Mouse (Mus musculus) right cerebral cortex, postnatal 4 days (tissue): ENCODE data around the gene Dchs2.

ENCODE experiments used
- DNase-seq: peaks from one replicate; pipeline ENCODE4 v3.0.0-alpha.2; 2022

The Dchs2 gene

DNA sequence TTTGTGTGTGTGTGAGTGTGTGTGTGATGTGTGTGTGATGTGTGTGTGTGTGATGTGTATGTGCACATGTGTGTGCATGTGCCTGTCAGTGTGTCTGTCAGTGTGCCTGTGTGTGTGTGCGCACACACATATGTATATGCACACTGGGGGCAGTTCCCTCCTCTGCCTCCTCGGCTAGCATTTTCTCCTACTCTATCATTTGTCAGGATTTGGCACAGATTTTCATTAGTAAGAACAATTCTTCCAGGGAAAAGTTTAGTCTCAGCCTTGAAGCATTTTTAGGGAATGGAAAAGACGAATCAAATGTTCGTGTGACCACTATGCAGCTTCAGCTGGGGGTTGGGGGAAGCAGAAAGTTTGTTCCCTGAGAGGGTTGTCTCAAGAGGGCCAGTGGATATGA, 28.4 kb downstream of the Dchs2 start:
- no peak for DNase-seq

DNA sequence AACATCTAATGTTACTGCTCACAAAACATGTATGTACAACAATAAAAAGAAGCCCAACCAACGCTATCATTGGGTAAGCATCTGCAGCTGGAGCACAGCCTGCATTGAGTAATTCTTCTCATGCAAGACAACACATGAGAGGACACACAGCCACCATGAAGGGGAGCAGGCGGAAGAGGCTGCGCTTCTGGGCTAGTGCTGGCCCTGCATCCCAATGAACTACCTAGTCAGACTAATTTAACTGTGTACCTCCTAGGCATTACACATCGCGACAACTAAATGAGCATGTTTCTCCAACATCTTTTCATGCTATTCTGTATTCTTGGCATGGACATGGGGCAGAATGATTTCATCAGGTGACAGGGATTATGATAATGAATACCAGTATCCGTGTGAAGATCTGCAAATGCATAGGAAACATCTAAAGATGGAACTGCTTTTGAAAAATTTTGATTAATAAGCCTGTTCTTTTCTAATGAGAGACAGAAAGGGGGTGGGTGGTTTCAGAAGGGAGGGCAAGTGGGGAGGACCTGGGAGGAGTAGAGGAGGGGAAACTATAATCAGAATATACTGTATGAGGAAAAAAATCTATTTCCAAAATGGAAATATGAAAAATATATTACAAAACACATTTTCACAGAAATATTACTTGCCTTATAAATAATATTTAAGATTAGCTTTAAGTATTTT, 33.9 kb downstream of the Dchs2 start:
- no peak for DNase-seq

DNA sequence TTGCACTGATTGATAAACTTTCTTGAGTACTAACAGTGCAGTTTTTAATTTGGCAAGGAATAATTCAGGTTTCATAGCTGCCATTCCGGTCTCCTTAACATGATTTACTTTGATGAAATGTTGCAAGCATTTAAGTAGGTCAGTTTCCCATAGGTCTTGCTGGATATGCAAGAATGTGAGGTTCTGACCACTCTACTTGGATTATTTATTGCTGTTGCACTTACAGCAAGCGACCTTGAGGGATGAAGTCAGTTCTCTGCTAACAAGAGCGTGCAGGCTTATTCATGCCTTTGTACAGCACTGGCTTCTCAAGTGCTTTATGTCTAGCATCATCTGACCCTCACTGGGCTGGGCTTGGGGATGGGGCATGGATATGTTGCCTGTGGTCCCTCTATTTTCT, 35.9 kb downstream of the Dchs2 start:
- DNase-seq, result no peak

DNA sequence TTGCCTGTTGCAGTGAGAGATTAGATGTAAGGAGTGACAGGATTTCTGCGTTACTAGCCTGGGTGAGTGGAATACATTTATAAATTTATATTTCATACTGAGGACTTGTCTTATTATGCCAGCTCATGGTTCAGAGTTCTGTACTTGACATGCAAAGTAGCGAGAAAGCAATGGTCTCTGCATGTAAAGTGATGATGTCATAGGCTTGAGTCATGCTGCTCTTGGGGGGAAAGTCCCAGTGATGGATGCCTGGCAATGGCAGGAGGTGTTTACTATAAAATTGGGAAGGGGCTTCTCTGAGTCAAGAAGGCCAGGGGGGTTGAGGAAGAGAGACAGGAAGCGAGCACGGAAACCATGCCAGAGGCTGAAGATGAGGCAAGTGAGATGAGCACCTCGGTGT, 57.8 kb downstream of the Dchs2 start:
- DNase-seq, result no peak

DNA sequence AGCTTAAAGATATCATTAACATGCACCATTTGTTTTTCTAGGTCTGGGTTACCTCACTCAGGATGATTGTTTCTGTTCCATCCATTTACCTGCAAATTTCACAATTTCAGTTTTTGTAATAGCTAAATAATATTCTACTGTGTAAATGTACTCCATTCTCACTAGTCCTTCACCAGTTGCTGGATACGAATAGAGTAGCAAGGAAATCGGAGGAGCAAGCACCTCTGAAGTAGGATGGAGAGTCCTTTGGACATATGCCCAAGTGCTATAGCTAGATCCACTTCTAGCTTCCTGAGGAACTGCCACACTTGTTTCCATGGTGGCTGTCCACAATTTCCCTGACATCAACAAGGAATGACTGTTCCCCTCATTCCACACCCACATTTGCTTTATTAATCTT, 63.5 kb downstream of the Dchs2 start:
- DNase-seq, result no peak

DNA sequence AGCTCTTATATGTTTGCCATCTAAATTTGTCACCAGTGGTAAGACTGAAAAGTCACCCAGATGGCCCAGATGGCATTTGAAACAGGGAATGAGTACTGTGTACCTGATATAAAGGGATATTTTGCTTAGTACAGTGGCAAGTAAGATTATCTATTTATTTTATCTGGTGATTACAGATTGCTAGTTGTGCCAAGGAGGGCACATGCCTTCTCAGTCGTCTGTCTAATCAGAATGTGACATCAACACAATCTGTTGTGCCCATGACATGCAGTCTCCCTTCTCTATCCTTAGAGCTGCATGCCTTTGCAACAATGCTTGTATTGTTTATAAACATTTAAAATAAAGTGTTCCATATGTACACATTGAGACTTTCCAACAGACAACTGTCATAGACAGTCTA, 64.7 kb downstream of the Dchs2 start:
- no peak for DNase-seq

DNA sequence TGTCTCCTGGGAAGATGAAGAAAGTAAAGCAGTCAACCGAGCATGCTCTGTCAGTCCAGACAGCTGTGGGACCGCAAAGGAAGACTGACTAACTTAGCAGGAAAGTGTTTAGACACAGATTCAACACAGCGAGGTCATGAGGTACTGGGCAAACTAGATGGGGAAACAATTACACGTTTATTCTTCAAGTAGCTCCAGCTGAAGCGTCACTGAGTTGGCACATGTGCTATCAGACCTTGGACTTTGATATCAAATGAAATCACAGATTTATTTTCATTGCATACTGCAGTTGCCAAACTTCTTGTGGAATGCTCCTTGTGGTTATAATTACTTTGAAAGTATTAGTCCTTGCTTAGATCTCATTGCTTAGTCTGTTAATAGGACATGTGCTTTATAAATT, 67.2 kb downstream of the Dchs2 start:
- no peak for DNase-seq

DNA sequence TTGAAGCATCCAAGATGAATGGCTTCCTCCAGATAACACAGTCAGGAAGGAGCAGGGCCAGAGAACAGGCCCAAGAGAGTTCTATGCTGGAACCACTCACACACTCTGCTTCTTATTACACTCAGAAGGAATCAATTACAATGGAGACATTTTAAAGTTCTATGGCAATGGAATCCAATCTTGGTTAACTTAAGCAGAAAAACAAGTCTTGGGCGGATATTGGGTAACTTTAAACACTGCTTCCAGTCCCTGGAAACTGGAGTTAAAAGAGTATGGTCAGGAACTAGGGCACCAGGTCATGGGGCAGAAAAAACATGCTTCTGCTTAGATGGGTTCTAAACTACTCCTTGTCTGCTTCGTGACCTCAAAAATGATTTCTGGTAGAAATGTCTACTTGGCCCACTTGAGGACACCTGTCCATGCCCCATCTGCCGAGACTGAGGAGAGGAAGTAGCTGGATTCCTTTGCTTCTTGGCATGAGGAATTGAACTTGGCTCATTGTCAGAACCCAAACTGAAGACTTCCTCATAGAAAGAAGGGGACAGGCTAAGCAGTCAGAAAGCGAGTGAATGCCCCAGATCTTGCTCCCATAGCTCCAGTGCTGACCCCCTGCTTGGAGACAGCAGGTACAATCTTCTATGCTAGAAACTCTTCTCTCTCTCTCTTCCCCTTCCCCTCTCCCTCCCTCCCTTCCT, 73.7 kb downstream of the Dchs2 start:
- DNase-seq, result no peak

DNA sequence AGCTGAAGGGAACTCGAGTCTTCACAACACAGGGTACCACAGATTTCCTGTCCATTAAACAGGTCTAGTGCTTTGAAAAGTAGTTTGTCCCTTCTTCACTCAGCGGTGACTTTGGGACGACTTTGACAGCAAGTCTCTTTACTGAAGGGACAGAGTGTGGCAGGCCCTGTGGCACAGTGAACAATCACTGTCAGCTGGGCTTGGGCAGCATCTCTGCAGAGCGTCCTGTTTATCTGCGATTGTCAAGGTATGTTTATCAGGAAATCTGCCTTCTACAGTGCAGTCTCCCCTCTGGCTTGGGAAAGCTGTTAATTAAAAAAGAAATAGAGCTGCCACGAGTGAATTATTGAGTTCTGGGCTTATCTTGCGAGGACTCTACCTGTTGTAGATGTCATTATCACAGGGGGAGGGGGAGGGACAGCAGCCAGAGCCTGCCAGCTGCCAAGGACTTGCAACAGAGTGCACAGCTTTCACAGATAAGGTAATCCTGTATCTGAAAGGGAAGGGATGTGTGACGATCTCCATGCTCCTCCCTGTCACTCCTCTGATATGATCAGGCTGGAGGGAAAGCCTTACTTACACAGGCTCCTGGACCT, 77.4 kb downstream of the Dchs2 start:
- no peak for DNase-seq

DNA sequence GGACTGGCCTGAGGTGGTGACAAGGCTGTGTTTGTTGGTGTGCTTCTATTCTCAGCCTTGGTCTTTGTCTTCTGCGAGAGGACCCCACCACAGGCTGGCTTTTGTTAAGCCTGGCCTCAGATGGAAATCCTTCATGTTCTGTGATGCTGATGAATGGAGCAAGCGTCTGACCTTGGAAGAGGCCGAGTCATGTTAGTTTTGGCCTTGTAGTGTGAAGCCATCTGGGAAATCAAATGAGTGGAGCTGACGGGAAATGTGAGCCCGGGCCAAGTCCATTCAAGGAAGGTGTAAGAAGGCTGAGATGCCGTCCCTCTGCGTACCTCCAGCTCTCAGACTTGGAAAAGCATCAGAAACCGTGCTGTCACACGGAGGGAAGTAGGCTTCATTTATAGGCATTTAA, 81.9 kb downstream of the Dchs2 start:
- DNase-seq, result no peak

DNA sequence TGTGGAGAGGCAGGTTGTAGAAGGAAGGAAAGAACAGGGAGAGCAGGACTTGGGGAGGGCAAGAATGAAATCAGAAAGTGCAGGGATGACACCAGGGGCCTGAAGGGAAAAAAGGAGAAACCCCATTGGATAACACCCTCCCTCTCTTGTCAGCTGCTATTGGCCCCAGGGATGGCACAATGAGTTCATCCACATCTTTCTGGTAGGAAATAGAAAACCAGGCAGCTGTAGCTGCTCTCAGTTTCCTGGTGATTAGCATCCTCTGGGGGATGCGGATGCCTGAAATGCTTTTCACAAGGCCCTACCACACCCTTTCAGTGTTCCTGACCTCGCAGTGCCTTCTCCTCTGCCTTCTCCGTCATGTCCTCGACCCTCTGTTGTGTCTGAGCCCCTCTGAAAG, 82.5 kb downstream of the Dchs2 start:
- no peak for DNase-seq

DNA sequence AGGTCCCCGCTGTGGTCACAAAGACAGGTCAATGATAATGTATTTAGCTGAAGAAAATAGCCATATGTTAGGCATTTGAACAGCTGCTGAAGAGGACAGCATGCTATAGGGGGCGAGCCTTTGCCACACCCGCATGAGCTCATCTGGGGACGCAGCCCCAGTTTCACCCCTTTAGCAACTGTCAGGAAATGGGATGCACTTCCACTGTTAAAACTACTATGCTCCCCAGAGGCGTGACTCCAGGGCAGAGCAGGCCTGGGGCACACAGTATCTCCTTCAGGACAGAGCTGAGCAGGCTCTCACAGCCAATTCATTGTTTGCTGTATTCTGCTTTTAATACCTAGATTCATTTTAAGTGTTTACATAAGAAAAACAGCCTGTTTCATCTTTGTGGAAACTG, 84.2 kb downstream of the Dchs2 start:
- DNase-seq, result no peak

DNA sequence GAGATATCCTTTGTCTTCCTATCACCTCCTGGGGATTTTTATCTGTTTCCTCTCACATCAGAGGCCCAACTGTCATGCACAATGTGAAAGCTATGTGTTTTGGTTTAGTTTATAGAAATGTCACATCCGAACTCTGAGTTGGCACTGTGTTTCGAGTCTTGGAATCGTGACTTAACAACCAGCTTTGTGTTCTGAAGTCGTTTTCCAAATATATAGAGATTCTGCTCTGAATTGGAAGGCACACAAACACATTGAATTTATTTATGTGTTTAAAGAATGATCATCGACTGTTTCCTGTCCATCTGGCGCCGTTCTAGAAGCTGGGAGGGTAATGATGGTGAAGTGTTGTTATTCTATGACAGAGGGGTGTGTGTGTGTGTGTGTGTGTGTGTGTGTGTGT, 84.8 kb downstream of the Dchs2 start:
- DNase-seq, result peak; percentile 32

DNA sequence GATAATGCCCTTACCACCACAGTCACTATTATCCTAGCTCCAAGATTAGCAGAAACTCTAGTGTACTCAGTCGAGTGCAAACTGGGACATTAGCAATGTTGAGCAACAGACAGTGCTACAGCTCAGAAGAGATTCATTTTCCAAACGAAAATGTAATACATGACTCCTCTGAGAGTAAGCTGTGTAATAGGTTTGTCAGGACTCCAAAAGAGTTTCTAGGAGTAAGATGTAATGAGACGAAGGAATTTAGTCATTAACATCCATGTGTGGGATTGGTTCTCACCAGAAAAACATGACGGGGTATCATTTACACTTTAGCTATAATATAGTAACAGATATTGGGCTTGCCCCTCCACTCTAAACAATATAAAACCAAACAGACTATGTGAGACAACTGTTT, 90.3 kb downstream of the Dchs2 start:
- DNase-seq, result no peak

DNA sequence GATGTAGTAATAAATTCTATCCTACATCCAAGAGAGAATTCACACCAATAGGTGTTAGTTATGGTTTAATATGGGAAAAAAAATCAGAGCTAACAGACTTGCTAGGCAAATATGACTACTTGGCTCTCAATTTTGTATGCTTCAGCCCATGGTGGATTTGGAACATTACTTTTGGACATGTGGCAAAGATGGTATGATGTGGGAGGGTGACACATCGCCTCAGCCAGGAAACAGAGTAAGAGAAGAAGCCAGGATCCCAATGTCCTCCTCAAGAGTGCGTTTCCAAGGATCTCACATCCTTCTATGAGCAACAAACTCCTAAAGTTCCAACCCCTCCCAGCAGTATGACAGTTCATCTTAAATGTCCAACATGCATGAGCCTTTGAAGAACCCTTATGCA, 92.4 kb downstream of the Dchs2 start:
- DNase-seq, result no peak

DNA sequence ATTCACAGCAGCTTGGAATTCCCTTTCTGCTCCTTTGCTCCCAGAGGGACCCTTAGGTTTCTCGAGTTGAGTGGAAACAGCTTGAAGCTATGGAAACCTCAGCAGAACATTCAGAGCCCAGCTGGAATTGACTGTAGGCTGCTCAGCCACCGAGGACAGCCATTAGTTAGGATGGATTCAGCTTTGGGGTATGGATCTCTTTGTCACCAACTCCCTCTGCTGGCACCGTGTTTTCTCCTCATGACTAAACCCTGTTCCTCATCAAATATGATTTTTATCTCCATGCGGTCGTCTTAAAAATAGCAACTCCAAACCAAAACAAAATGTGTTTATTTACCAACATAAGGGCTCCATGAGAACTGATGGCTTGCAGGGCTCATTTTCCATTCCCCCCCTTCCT, 94.4 kb downstream of the Dchs2 start:
- peak; percentile 14 for DNase-seq

DNA sequence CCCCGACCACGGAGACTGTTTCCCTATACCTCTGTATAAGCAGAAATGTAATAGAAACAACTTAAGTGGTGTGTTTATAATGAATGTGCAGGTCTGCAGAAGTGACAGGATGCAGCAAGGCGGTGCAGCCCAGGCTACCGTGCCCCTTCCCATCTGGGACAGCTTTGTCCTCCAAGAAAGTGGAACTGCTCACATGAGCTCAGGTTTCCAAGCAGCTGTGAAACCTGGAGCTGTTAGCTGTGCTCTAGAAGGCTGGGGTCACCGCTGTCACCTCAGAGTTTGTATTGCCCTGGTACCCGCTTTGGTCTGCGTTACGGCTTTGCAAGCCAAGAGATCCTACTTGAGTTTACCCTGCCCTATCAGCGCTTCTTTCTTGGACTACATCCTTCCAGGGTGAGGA, 100.6 kb downstream of the Dchs2 start:
- no peak for DNase-seq

DNA sequence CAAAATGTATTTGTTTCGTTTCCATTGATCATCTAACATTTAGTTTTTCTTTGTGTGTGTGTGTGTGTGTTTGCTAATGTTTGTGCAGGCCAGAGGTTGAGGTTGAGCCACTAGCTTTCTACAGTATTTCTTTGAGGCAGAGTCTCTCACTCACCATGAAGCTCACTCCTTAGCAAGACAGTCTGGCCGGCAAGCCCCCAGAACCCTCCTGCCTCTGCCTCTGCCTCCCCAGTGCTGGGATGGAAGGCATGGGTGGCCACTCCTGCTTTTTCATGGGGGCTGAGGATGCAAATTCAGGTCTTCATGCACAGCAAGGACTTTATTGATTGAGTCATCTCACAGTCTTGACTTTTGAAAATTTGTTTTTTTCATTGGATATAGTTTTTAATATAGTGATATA, 102.6 kb downstream of the Dchs2 start:
- DNase-seq, result no peak

DNA sequence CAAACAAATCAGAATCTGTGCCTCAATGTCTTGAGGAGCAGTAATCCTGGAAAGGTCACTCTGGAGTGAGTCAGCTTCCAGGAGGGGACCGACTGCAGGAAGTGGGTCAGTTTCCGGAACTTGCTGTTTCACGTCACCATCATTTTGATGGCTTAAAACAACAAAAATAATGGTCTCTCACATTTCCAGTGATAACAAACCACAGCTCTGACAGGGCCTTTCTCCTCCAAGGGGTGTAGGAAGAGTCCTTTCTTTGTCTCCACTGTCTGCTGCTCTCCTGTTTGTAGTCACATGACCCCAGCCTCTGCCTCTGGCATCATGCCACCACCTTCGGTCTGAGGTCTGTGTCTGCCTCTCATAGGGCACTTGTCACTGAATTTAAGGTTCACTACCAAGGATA, 106.7 kb downstream of the Dchs2 start:
- no peak for DNase-seq

DNA sequence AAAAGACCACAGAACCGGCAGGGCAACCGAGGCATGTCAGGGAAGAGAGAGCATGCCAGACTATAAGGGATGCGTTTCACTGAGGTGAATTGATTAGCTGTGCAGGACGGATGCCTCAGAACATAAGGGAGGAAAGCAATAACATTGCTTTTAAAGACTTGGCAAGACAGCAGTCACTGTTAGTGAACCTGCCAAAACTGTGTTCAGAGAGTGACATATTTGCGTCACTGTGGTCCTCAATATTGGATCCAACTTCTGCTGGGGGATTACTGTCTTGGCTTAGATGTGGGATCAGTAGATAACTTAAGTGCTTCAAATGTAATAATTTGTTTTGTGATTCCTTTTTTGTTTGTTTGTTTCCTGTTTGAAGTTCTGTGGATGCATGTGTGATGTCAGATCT, 107.3 kb downstream of the Dchs2 start:
- no peak for DNase-seq

DNA sequence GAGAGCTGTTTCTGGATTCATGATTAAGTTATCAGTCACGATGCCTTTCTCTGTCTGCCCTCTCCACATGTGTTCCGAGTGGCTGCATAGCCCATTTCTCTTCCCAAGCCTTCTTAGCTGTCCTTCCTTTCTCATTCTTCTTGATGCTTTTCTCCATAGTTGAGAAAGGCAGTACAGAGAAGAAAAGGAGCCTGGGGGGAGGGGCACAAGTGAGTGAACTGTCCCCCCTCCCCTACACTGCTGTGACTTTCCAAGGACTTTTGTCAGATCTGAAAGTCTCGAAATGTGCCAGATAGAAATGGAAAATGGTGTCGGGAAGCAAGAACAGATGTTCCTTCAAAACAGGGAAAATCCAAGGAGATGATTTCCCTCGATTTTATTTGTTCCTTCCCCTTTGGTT, 118.8 kb downstream of the Dchs2 start:
- DNase-seq, result no peak

DNA sequence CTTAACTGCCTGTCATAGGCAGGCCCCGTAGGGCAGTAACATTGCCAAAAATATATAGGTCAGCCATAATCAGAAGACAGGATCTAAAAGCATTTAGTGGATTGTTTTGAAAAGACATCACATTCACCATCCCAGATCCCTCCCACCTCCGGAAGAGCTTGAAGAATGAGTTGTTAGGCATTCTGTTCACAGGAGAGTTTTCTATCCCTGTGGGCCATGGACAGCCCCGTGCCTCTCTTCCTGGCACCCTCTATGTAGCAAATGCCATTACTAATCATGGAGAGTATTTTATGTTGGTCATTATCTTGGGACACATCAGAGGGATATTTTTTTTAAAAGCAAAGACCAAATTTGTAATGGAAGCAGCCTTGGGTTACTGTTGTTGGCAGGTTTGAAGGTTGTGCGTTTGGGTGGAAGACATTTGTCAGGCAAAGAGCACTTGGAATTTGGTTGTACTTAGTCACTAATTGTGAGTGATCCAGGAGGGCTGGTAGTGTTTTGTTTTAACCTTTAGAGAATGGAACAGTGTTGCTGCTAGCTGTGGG, 122.3 kb downstream of the Dchs2 start:
- DNase-seq, result no peak

DNA sequence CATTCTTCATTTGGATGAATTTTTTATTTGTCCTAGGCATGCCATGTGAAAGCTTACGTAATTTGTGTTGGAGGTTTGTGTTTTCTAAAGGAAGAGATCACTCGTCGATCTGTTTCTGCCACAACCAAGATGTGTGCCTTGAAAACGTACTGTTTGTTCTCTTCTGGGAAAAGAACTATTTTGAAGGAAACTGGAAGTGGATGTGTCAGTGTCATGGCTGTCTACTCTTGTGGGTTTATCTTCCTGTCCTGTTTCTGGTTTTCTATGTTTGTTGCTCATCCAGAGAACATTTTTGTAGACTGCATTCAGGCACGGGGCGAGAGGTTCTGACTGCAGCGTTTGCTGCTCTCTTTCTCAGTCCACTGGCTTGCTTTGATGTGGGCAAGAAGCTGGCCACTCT, 124.2 kb downstream of the Dchs2 start:
- DNase-seq, result no peak

DNA sequence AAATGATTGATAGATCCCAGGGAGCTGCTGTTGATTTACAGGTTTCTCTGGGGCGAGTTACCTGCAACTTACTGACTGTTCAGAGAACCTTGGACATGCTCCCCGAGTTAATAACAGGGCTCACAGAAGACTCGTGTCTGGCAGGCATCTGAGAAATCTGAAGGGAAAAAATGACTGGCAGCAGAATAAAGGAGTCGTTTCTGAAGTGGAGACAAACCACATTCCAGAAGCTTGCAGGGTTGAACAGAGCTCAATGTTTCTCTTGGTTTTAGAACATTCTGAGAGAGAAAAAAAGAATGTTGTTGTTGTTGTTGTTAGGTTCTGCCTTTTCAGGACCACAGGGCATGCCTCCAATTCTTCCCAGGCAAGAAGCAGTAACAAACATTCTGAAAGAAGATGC, 131.7 kb downstream of the Dchs2 start:
- DNase-seq, result no peak
